Mouse (Mus musculus): ENCODE results near the gene Tspan14.

DNA sequence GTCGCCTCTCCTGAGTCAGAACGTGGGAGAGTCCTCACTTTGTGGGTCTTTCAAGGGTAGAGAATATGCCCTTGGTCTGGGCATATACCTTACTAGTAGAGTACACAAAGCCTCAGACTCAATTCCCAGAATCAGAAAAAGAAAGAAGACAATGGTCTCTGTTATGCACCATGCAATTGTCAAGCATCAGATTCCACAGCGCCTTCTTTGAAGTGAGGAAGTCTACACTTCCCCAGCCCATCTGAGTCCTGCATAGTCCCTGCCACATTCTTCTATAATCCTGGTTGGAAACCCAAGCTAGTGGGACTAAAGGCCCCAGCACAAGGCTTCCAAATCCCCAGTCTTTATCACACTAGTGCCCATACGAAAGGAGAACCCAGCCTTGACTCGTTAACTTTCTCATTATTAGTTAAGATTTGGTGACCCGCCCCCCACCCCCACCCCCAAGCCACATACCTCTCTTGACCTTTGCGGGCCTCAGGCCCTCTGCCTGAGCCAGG, 74.2 kb downstream of the Tspan14 start:
- TF ChIP-seq CTCF (IDR thresholded peaks at IDR 0.05; ENCODE audit: insufficient read depth, low read length) = no peak
- TF ChIP-seq POLR2A (IDR thresholded peaks at IDR 0.05; ENCODE audit: borderline replicate concordance, extremely low read depth, low read depth, low read length) = no peak

Measured in lung, adult 2 months (tissue).